In the genomic region with DNA sequence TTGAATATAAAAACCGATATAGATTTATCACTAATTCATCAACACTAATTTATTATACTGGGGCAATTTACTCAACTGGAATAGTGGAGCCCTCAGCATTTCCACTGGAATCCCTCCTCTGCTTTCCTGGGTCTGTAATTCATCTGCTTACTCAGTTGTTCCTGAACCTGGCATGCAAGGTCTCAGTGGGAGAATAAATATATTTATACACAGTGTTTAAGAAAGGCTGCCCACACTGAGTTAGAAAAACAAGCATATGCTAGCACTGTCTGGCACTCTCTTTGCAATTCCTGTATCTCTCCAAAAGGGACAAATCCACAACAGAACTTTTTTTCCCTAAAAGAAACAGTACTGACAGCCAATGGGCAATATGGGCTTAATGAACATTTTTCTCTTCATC, we compare ENCODE assay signal across 16 mouse cellular contexts.
"Had no signal": no experiment of that assay in that cellular context is flagged by ENCODE, and none has a peak within 500 bp of the region (broad histone marks: within the 10 kb centered on the region; RNA-seq: fewer than 3 reads in every experiment).

No protein-coding gene starts in this region.

- H3K27ac ChIP-seq: kidney, postnatal 0 days; liver, embryonic 13.5 days; midbrain, embryonic 15.5 days; neural tube, embryonic 12.5 days; neural tube, embryonic 15.5 days; stomach, postnatal 0 days had no signal

- ATAC-seq: midbrain, embryonic 15.5 days had no signal

- H3K9me3 ChIP-seq: liver, embryonic 13.5 days; midbrain, embryonic 15.5 days; neural tube, embryonic 12.5 days; neural tube, embryonic 15.5 days had no signal

- DNase-seq: kidney, adult 2 months; kidney, postnatal 36 days; layer of hippocampus, adult 9-11 months; liver, embryonic 13.5 days; lung, adult 2 months; right cerebral cortex, adult 18-20 months; right cerebral cortex, postnatal 14 days; right cerebral cortex, postnatal 4 days; thymus, adult 2 months; thymus, postnatal 25 days had no signal

- H3K9ac ChIP-seq: liver, embryonic 13.5 days; midbrain, embryonic 15.5 days; neural tube, embryonic 12.5 days; neural tube, embryonic 15.5 days had no signal

- H3K27me3 ChIP-seq: liver, embryonic 13.5 days; midbrain, embryonic 15.5 days; neural tube, embryonic 12.5 days; neural tube, embryonic 15.5 days had no signal

- H3K4me2 ChIP-seq: liver, embryonic 13.5 days; midbrain, embryonic 11.5 days; midbrain, embryonic 15.5 days; neural tube, embryonic 12.5 days; neural tube, embryonic 15.5 days had no signal

- H3K4me3 ChIP-seq: liver, embryonic 13.5 days; midbrain, embryonic 15.5 days; neural tube, embryonic 12.5 days; neural tube, embryonic 15.5 days had no signal

- H3K36me3 ChIP-seq: liver, embryonic 13.5 days; midbrain, embryonic 15.5 days; neural tube, embryonic 12.5 days; neural tube, embryonic 15.5 days had no signal

- H3K4me1 ChIP-seq: liver, embryonic 13.5 days; midbrain, embryonic 15.5 days; neural tube, embryonic 12.5 days; neural tube, embryonic 15.5 days had no signal
